Mouse (Mus musculus) forebrain, embryonic 12.5 days (tissue): Measurements from ENCODE around the gene Epha4. TPM values are rescaled to one million over a fixed set of nuclear protein-coding genes. Genes with fewer than 3 reads are reported as not detected.

Source experiments
- ATAC-seq: fragments of 200-750 bp; cut with Nextera tagmentation; 2 replicates; pipeline ENCODE4 v1.8.0; 2017; ENCODE audit warnings: moderate TSS enrichment; ENCODE audit not compliant: low FRiP score
- H3K27ac ChIP-seq: fragments of 300-500 bp; sonication (generic); 2 replicates; pipeline ENCODE4 v1.5.1; 2016; ENCODE audit warnings: mild to moderate bottlenecking
- H3K27me3 ChIP-seq: fragments of 300-500 bp; sonication (generic); 2 replicates; pipeline ENCODE4 v1.6.1; 2016; ENCODE audit warnings: mild to moderate bottlenecking
- H3K36me3 ChIP-seq: fragments of 300-500 bp; sonication (generic); replicated peaks from 2 replicates; pipeline ENCODE4 v1.6.1; 2016; ENCODE audit warnings: mild to moderate bottlenecking
- H3K4me1 ChIP-seq: fragments of 300-500 bp; sonication (generic); 2 replicates; pipeline ENCODE4 v1.6.1; 2016
- H3K4me2 ChIP-seq: fragments of 300-500 bp; sonication (generic); 2 replicates; pipeline ENCODE4 v1.6.1; 2016; ENCODE audit warnings: mild to moderate bottlenecking, moderate library complexity
- H3K4me3 ChIP-seq: fragments of 300-500 bp; sonication (generic); replicated peaks from 2 replicates; pipeline ENCODE4 v1.5.1; 2016; ENCODE audit warnings: mild to moderate bottlenecking
- H3K9ac ChIP-seq: fragments of 300-500 bp; sonication (generic); 2 replicates; pipeline ENCODE4 v1.6.1; 2016; ENCODE audit warnings: mild to moderate bottlenecking
- H3K9me3 ChIP-seq: fragments of 300-500 bp; sonication (generic); 2 replicates; pipeline ENCODE4 v1.6.1; 2016
- WGBS: fragments of 180-500 bp; shearing (Covaris S2); methylation state at CpG from one replicate; pipeline ENCODE4 v1.1.7; 2016; 5-methylcytosine and 5-hydroxymethylcytosine counted together
- polyA plus RNA-seq: library from polyadenylated mRNA; unstranded; fragments of >200 nt; fragmentation: Nextera tagmentation; extraction: Ambion mirVana; gene quantifications from 2 replicates; pipeline ENCODE4 v1.2.1, GENCODE M21; 2016

Gene Epha4
- polyA plus RNA-seq, 1 experiment from 2014 or later, result 58.4 TPM

DNA sequence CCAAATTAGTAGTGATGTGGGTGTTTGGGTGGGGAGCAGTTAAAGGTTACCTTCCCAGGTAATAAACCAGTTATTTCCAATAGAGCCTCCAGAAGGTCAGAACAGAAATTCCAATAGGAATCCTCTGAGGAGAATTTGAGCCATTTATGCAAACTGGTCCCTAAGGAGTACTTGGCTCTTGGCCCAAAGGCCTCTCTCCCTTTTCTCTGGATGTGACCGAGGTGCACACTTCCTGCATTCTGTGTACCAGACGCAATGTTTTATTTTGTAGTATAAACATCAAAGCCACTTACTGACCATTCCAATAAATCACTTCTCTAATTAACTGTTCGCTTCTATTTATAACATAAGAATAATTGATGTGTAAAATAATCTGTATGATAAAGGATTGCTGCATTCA is 64.7 kb downstream of the Epha4 start:
- Histone ChIP-seq H3K9ac (no peak overlapping the region), H3K9me3 (no peaks in the 10 kb centered on the region), H3K27me3 (no peaks in the 10 kb centered on the region), H3K4me2 (no peak overlapping the region), H3K4me3 (no peak overlapping the region), H3K36me3 (no peaks in the 10 kb centered on the region), H3K27ac (no peak overlapping the region), H3K4me1 (peaks cover 17% of the 10 kb centered on the region)
- WGBS, result 73% methylated on average over 3 of the region's 3 CpGs
- no peak for ATAC-seq

DNA sequence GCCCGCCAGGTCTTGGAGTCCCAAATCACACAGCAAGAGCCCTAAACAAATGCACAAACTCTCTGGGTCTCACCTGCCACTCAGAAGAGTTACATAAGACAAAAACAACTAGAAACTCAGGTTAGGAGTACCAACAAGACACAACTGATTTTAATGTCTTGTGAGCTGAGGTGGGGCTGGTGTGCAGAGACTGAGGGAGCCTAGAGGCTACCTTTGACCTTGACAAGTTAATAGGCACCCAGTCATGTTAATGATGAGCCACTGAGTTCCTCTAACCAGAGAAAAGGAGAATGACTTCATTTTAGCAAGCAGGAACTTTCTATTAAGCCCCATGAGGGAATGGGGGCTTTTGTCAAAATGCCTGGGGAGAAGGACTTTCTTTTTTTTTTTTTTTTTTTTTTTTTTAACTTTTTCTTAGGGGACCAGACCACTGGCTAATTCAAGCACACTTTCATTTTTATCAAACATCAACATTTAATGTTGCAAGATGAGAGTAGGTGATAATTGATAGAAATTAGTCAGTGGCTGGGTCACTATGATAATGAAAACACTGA is 67.8 kb downstream of the Epha4 start:
- no peak for ATAC-seq
- 95% methylated on average over 1 of the region's 1 CpGs for WGBS
- no peaks in the 10 kb centered on the region for H3K27me3 ChIP-seq
- peaks cover 21% of the 10 kb centered on the region for H3K36me3 ChIP-seq
- H3K27ac ChIP-seq, result no peak overlapping the region
- H3K4me1 ChIP-seq, result peaks cover 29% of the 10 kb centered on the region
- no peak overlapping the region for H3K4me2 ChIP-seq
- no peak overlapping the region for H3K9ac ChIP-seq
- no peak overlapping the region for H3K4me3 ChIP-seq
- H3K9me3 ChIP-seq, result no peaks in the 10 kb centered on the region

DNA sequence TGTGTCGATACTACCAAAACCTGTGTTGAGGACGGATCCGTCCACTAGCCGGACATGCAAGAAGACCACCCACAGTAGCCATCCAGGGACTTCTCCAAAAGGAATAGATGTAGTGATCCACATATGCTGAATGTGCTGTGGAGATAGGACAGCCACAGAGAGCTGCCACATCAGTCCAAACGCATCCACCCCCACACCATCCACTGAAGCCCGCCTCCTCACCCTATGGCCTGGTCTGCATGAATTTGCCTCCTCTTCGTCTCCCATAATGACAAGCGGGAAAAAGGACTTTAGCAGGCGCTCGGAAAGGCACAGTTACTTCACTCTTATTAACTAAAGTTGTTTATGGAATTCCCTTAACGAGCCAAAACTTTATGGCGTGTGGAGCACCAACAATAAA is 68.5 kb downstream of the Epha4 start:
- no peaks in the 10 kb centered on the region for H3K9me3 ChIP-seq
- no peak overlapping the region for H3K4me3 ChIP-seq
- peaks cover 36% of the 10 kb centered on the region for H3K4me1 ChIP-seq
- WGBS, result 59% methylated on average over 12 of the region's 12 CpGs
- no peak overlapping the region for H3K4me2 ChIP-seq
- H3K27me3 ChIP-seq, result no peaks in the 10 kb centered on the region
- no peak overlapping the region for H3K9ac ChIP-seq
- 0 out of 2 replicates have a peak overlapping the region, but pooled peaks have one; percentile 13 for H3K27ac ChIP-seq
- no peak for ATAC-seq
- H3K36me3 ChIP-seq, result peaks cover 21% of the 10 kb centered on the region

DNA sequence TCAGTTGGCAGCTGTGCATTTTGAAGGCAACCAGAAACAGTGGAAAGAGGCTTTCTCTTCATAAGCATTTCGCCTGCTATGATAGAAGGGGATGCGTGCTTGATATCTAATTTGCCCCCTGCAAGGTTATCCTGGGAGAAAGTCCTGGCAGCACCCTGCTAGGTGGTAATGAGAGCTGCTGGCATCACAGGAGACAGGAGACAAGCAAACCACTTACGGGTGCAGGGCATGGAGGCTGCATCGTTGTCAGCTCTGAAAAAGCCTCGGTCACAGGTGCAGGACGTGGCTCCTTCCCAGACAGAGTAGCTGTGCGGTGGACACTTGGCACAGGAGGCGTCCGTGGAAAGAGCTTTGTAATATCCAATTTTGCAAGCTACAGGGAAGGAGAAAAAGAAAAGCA is 70.2 kb downstream of the Epha4 start:
- Histone ChIP-seq H3K4me3 (no peak overlapping the region), H3K4me1 (peaks cover 49% of the 10 kb centered on the region), H3K9me3 (no peaks in the 10 kb centered on the region), H3K4me2 (no peak overlapping the region), H3K9ac (no peak overlapping the region), H3K27ac (peak overlapping the region; percentile 50), H3K27me3 (no peaks in the 10 kb centered on the region), H3K36me3 (peaks cover 21% of the 10 kb centered on the region)
- 0 out of 2 replicates have a peak, but pooled peaks have one; percentile 11 for ATAC-seq
- 80% methylated on average over 9 of the region's 9 CpGs for WGBS

DNA sequence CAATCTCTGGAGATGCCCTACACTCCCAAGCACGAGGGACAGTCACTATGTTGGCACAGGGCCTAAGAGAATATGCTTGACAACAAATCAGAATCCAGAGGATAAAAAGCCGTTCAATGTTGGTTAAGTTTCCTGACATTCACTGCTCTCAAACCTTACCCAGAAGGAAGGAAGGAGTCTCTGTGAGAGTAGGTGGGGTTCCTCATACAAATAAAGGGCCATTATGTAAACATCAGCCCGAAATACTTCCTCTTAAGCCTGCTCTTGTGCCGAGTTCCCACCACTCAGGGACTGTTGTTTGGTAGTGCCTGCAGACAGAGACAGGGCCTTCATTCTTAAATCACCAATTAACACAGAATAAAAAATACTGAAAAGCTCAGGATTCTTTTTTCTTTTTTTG is 72.9 kb downstream of the Epha4 start:
- H3K4me1 ChIP-seq, result peaks cover 55% of the 10 kb centered on the region
- no peaks in the 10 kb centered on the region for H3K27me3 ChIP-seq

DNA sequence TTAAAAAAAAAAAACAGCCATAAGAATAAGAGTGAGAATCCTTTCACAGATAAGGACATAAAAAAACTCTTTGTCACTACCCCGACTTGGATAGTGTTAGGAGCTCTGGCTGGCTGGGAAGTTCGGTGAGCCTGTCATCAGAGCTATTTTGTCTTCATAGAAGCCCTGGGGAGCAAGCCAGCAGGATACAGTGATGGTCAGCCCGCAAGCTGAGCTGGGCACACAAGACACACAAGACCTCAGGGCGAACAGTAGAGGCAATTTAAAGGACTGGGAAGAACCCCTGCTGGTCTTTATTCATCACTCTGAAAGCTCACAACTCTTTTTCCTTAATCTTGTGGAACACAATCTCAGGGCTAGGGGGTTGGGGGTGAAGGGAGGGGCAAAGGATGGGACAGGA is 73.5 kb downstream of the Epha4 start:
- peaks cover 21% of the 10 kb centered on the region for H3K36me3 ChIP-seq
- ATAC-seq, result no peak
- peak overlapping the region; percentile 25; the same call in 1 of the 2 replicates for H3K27ac ChIP-seq
- no peaks in the 10 kb centered on the region for H3K9me3 ChIP-seq
- no peak overlapping the region for H3K4me2 ChIP-seq
- peaks cover 54% of the 10 kb centered on the region for H3K4me1 ChIP-seq
- H3K27me3 ChIP-seq, result no peaks in the 10 kb centered on the region
- 3% methylated on average over 4 of the region's 4 CpGs for WGBS
- no peak overlapping the region for H3K9ac ChIP-seq
- H3K4me3 ChIP-seq, result no peak overlapping the region

More for the DNA sequence above, 72.9 kb downstream of the Epha4 start:
- Histone ChIP-seq H3K4me2 (no peak overlapping the region), H3K27ac (no peak overlapping the region), H3K9me3 (no peaks in the 10 kb centered on the region), H3K9ac (no peak overlapping the region), H3K36me3 (peaks cover 21% of the 10 kb centered on the region), H3K4me3 (no peak overlapping the region)
- no peak for ATAC-seq
- 5% methylated on average over 4 of the region's 4 CpGs for WGBS

DNA sequence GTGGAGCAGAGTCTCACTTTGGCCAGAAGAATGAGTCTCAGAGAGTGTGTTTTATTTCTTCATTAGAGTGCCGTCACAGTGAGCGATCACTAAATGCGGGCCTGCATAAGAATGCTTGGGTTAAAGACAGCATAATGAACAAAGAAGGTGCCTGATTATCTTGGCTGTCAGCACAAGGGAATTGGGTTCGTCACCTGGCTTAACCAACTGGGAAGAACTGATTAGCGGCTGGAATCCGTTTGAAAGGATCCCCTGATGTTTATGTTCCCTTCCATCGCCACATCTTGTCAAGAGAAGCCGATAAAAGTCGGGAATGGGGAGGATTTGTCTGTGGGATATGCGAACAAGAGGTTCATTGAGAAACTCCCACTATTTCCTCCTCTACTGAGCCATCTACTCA is 74.4 kb downstream of the Epha4 start:
- H3K4me3 ChIP-seq, result no peak overlapping the region
- no peaks in the 10 kb centered on the region for H3K9me3 ChIP-seq
- 6% methylated on average over 10 of the region's 10 CpGs for WGBS
- no peak overlapping the region for H3K4me2 ChIP-seq
- H3K27ac ChIP-seq, result peak overlapping the region; percentile 21; the same call in 1 of the 2 replicates
- H3K9ac ChIP-seq, result no peak overlapping the region
- no peaks in the 10 kb centered on the region for H3K27me3 ChIP-seq
- H3K36me3 ChIP-seq, result peaks cover 21% of the 10 kb centered on the region
- peaks cover 54% of the 10 kb centered on the region for H3K4me1 ChIP-seq
- ATAC-seq, result no peak

DNA sequence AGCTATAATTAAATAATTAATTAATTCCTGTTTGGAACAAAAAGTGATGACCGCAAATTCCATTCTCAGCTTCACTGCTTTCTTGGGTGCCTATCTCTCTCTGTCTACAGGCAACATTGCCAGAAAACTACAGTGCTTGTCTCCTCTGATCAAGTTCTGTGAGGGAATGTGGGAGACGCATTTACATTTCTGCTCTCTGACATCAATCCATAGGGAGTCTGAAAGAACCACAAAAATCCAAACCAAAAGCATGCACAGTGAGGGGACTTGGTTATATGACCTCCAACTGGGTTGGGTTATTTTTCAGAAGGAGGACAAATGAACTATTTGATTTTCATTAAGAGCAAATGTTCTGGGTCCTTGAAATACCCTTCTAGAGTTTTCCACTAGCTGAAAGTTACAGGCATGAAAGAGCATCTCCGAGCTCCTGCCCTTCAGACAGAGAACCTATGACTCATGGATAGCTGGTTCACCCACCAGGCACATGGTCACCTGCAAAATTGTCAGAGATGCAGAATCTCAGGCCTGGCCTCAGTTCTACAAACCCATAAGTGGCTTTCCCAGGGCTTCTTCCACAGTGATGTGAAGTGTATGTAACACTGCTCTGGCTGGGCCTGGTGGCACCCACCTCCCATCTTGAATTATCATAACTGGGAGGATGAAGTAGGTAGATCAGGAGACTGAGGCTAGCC is 75.4 kb downstream of the Epha4 start:
- no peak for ATAC-seq
- Histone ChIP-seq H3K4me3 (no peak overlapping the region), H3K9me3 (no peaks in the 10 kb centered on the region), H3K27ac (no peak overlapping the region), H3K4me1 (peaks cover 54% of the 10 kb centered on the region), H3K4me2 (no peak overlapping the region), H3K9ac (no peak overlapping the region), H3K27me3 (no peaks in the 10 kb centered on the region), H3K36me3 (peaks cover 16% of the 10 kb centered on the region)
- WGBS, result 85% methylated on average over 3 of the region's 3 CpGs

DNA sequence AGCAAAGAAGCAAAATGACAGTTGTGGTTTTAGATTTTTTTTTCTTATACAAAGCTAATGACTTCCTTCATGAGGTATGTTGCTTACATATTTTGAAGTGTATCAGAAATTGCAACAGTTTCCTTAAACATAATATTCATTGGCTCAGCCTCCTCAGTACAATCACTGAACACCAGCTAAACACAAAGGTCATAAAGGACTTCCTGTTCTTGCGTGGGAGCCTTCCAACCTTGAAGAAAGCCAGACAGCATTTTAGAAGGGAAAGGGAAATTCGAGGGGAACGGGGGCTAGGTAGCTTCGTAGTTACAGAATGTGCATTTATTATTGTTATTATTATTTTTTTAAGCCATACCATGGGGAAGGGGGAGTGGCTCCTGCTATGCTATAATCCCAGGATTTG is 76.2 kb downstream of the Epha4 start:
- WGBS, result 86% methylated on average over 4 of the region's 4 CpGs
- Histone ChIP-seq H3K9me3 (no peaks in the 10 kb centered on the region), H3K4me3 (no peak overlapping the region), H3K27me3 (no peaks in the 10 kb centered on the region), H3K4me1 (peaks cover 51% of the 10 kb centered on the region), H3K9ac (no peak overlapping the region), H3K27ac (no peak overlapping the region), H3K4me2 (no peak overlapping the region), H3K36me3 (peaks cover 8% of the 10 kb centered on the region)
- no peak for ATAC-seq

DNA sequence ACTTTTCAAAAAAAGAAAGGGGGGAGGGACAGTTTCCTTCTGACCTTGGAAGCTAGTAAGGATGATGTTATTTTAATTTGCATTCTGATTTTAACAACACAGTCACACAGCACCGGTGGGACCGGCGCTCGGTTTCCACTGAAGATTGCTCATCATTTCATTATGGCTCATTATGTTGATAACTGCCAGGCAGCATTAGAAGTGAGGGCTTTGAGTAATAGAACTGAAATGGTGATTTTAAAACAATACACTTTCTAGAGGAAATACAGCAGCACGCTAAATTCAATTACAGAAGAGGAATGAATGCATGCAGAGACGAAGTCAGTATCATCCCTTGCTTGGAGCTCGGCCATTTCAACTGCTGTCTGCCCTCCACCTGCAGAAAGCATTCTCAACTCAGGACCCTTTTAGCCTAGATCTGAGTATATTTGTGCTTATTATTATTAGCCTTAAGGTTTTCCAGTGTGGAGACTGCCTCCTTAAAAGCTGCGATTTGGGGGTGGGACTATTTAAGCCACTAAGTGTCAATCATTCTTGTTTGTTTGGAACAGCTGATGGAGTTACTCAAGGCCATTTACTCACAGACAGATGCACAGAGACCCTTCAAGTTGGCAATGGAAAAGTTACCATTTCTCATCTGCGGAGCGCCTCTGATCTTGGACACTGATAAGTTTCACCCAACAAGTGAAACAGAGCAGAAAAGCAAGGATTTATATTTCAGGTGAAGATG is 76.8 kb downstream of the Epha4 start:
- Histone ChIP-seq H3K4me1 (peaks cover 51% of the 10 kb centered on the region), H3K4me3 (no peak overlapping the region), H3K9me3 (no peaks in the 10 kb centered on the region), H3K27me3 (no peaks in the 10 kb centered on the region), H3K4me2 (no peak overlapping the region), H3K9ac (no peak overlapping the region), H3K27ac (0 out of 2 replicates have a peak overlapping the region, but pooled peaks have one; percentile 19), H3K36me3 (peaks cover 4% of the 10 kb centered on the region)
- ATAC-seq, result no peak
- 71% methylated on average over 10 of the region's 10 CpGs for WGBS

DNA sequence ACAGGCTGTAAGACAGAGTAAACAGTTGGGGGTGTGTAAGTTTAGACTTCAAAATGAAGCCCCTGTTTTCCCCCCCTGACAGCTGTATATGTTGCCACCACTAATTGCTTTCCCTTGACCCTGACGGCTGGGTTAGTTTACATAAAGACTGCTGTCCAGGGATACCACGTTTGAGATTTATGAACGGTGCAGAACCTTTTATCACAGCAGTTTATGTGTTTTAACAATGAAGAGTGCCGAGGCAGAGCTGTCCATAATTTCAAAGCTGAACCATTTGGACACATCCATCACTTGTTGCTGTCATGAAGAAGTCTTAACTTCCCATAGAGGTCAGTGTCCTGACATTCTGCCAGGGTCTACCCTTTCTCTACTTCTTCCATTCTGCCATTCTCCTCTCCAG is 79.8 kb downstream of the Epha4 start:
- no peaks in the 10 kb centered on the region for H3K27me3 ChIP-seq
- peaks cover 29% of the 10 kb centered on the region for H3K4me1 ChIP-seq
- no peak overlapping the region for H3K27ac ChIP-seq
- peaks cover 4% of the 10 kb centered on the region; the same call in 1 of the 2 replicates for H3K36me3 ChIP-seq
- no peak for ATAC-seq
- H3K9me3 ChIP-seq, result no peaks in the 10 kb centered on the region
- H3K9ac ChIP-seq, result no peak overlapping the region
- 14% methylated on average over 4 of the region's 4 CpGs for WGBS
- no peak overlapping the region for H3K4me2 ChIP-seq
- no peak overlapping the region for H3K4me3 ChIP-seq

DNA sequence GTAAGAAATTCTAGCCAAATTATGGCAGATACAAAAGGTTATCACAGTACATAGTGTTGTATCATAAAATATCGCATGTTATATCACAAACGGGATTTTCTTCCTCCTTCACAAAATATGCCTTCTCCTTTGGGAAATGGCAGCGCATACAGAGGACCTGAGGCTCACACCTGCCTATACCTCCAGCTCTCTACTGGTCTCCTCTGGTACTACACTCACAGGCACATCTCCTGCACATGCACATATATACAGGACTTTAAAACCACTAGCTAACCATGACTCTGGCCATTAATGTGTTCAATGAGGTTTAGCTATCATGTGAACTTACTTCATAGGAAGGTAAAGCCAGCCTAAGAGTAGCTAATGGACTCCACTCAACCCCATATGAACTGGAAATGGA is 81.7 kb downstream of the Epha4 start:
- peaks cover 4% of the 10 kb centered on the region; the same call in 1 of the 2 replicates for H3K36me3 ChIP-seq
- 98% methylated on average over 3 of the region's 3 CpGs for WGBS
- ATAC-seq, result no peak
- H3K4me3 ChIP-seq, result no peak overlapping the region
- no peaks in the 10 kb centered on the region for H3K27me3 ChIP-seq
- H3K4me2 ChIP-seq, result no peak overlapping the region
- no peaks in the 10 kb centered on the region for H3K9me3 ChIP-seq
- H3K4me1 ChIP-seq, result peaks cover 25% of the 10 kb centered on the region
- no peak overlapping the region for H3K9ac ChIP-seq
- no peak overlapping the region for H3K27ac ChIP-seq
